Mouse (Mus musculus): ENCODE results near the gene Sst. TPM values are rescaled to one million over a fixed set of nuclear protein-coding genes. Genes with fewer than 3 reads are reported as not detected.

Gene Sst
- polyA plus RNA-seq, 1 experiment from 2014 or later: 1.0 TPM

DNA sequence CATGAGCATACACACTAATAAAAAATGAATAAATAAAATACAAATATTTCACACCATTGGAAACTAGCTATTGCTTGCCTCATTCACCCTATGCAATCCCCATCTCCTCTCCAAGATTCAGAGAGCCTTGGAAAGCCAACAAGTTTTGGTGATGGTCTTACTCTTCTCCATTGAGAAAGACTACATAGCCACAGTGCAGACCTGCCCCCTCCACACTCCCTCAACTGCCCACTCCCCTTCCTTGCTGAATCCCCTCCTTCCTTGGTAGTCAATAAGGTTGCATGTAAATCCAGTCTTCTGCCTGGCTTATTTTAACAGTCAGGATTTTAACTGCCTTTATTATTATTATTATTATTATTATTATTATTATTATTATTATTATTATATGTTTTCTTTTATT, 41.6 kb downstream of the Sst start:
- no peak overlapping the region for H3K27ac ChIP-seq
- no peaks in the 10 kb centered on the region for H3K36me3 ChIP-seq
- no peaks in the 10 kb centered on the region for H3K4me1 ChIP-seq
- H3K9me3 ChIP-seq: no peaks in the 10 kb centered on the region
- no peak overlapping the region for H3K4me3 ChIP-seq
- no peak for DNase-seq (ENCODE audit: low spot score)
- no peaks in the 10 kb centered on the region for H3K27me3 ChIP-seq (ENCODE audit: insufficient read depth, poor library complexity, severe bottlenecking)

DNA sequence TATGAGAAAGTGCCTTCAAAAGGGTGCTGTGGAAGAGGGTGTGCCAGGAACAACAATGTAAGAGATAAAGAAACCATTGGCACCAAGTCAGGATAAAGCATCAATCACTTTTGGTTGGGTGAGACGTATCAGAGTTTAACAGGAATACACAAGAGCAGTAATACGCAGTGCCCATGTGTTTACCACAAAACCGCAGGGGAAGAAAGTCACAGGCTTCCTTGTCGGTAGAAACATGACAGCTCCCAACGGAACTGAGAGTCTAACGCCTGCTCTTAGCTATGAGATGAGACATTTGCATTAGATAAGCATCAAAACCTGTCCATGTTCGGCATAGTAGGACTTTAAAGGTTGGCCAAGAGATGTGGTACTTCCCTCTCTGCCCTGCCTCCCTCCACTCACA, 46.1 kb downstream of the Sst start:
- no peak overlapping the region for H3K27ac ChIP-seq
- no peaks in the 10 kb centered on the region for H3K4me1 ChIP-seq
- no peak for DNase-seq (ENCODE audit: low spot score)
- WGBS: 75% methylated on average over 7 of the region's 7 CpGs
- H3K36me3 ChIP-seq: no peaks in the 10 kb centered on the region
- no peaks in the 10 kb centered on the region for H3K9me3 ChIP-seq
- no peaks in the 10 kb centered on the region for H3K27me3 ChIP-seq (ENCODE audit: insufficient read depth, poor library complexity, severe bottlenecking)
- H3K4me3 ChIP-seq: no peak overlapping the region

DNA sequence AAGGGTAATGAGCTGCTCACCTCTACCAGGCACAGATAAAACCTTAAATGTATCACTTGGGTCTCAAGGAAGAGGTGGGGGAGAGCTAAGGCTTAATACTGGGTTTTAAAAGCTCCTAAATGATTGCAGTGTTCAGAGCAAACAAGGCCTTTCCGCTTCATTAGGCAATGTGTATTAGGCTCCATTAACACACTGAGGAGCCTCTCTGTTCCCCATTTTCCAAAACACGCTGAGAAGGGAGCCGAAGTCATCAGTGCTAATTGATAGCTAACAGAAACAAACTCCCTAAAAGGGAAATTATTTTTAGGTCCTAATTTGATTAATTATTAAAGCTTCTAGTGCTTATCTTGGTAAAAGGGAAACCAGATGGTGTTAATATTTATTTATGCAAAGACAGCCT, 48.1 kb downstream of the Sst start:
- 75% methylated on average over 3 of the region's 3 CpGs for WGBS
- Histone ChIP-seq H3K27me3 (ENCODE audit: insufficient read depth, poor library complexity, severe bottlenecking) (no peaks in the 10 kb centered on the region), H3K27ac (no peak overlapping the region), H3K36me3 (no peaks in the 10 kb centered on the region), H3K4me3 (no peak overlapping the region), H3K4me1 (peaks cover 8% of the 10 kb centered on the region), H3K9me3 (no peaks in the 10 kb centered on the region)
- DNase-seq (ENCODE audit: low spot score): no peak

Other genes with a start within 250 kb of the Sst start
- not detected in 2 replicates for gene Rtp2, start 41.4 kb upstream of the Sst start, polyA plus RNA-seq (2016; fragmentation: Nextera tagmentation; extraction: Ambion mirVana)
- gene Gm37419, start 97.5 kb upstream of the Sst start, polyA plus RNA-seq (2016; fragmentation: Nextera tagmentation; extraction: Ambion mirVana): not detected in 2 replicates
- 0.05 and 0.11 TPM in 2 replicates for gene Bcl6, start 97.9 kb upstream of the Sst start, polyA plus RNA-seq (2016; fragmentation: Nextera tagmentation; extraction: Ambion mirVana)

Measured in heart, embryonic 10.5 days (tissue).